Mouse (Mus musculus) macrophage (primary cell): ENCODE data around the gene Loxl3. TPM values are rescaled to one million over a fixed set of nuclear protein-coding genes. Genes with fewer than 3 reads are reported as not detected.
A peak's percentile ranks its signal among the peaks of the same experiment; 100 is the strongest.

Experiments
- H3K27ac ChIP-seq: fragments of 350-480 bp; formaldehyde crosslinking; 2 replicates; pipeline ENCODE4 v1.9.0; 2021
- H3K36me3 ChIP-seq: fragments of 350-480 bp; formaldehyde crosslinking; 2 replicates; pipeline ENCODE4 v1.9.0; 2021; ENCODE audit errors: inconsistent target
- H3K4me3 ChIP-seq: fragments of 350-480 bp; formaldehyde crosslinking; 2 replicates; pipeline ENCODE4 v1.9.0; 2021; ENCODE audit errors: inconsistent target
- H3K79me2 ChIP-seq: fragments of 350-480 bp; formaldehyde crosslinking; 2 replicates; pipeline ENCODE4 v1.9.0; 2021; ENCODE audit errors: inconsistent target
- WGBS: methylation state at CpG from one replicate; pipeline ENCODE4 v1.1.7; 2026; ENCODE audit warnings: inconsistent platforms; ENCODE audit not compliant: missing documents; 5-methylcytosine and 5-hydroxymethylcytosine counted together
- polyA plus RNA-seq: library from polyadenylated mRNA; stranded (reverse); fragments of 250-400 nt; gene quantifications from 3 replicates; pipeline ENCODE4 v1.2.4, GENCODE M21; 2018; ENCODE audit warnings: inconsistent platforms

Loxl3 gene
- polyA plus RNA-seq, 1 experiment from 2014 or later = 7.6 TPM

DNA sequence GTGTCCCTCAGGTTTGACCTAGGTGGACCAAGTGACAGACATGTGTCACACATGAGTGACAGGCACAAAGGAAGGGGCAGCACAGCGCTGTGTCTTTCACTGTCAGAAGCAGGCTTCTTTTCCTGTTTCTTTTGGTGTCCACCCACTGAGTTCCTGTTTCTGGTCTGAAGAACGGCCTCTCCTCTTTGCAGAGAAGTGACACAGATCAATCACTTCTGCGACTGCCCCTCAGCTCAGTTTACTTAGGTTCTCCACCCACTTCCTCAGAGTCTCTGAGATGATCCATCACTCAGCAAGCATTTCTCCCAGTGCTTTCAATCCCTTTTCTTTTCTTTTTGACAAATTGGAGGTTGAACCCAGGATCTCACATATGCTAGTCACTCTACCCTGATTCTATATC, 25.3 kb upstream of the Loxl3 start:
- 2% methylated on average over 3 of the region's 3 CpGs for WGBS
- Histone ChIP-seq H3K36me3 (no peaks in the 10 kb centered on the region), H3K27ac (peak overlapping the region; percentile 76), H3K4me3 (no peak overlapping the region), H3K79me2 (peaks cover 10% of the 10 kb centered on the region)

DNA sequence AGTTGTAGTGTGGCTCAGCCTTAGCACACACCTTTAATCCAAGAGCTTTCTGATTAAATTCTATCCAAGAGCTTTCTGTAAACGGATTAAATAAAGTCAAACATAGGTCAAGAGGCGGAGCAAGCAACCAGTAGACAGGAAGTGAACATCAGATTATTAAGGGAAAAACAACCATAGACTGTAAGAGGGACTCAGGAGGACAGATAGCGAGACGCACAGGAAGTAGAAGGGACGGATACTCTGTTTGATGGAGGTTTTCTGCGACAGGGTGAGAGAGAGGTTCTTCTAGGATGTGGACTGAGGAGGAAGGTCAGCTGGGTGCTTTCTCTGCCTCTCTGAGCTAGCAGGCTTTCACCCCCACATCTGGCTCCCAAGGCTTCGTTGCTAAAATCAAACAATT, 24.0 kb upstream of the Loxl3 start:
- Histone ChIP-seq H3K4me3 (no peak overlapping the region; the same call in 1 of the 2 replicates), H3K36me3 (no peaks in the 10 kb centered on the region), H3K79me2 (no peaks in the 10 kb centered on the region), H3K27ac (peak overlapping the region; percentile 76)
- WGBS = 24% methylated on average over 7 of the region's 7 CpGs

DNA sequence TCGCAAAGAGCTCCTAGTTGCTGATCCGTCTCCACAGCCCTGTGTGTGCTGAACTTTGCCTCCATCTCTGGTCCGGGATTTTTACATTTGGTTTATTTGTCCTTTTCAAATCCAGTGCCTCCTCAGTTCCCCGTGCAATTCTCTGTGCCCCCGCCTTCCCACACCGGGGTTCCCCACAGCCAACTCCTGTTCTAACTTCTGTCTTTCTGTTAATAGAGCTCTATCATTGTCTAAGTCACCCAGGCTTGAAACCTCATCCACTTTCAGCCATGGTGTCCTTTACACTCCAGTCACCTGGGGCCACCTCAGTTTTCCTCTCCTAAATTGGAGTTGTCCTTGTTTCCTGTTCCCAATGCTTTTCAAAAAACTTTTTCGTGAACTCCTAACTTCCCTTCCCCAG, 22.7 kb upstream of the Loxl3 start:
- Histone ChIP-seq H3K27ac (no peak overlapping the region), H3K36me3 (no peaks in the 10 kb centered on the region), H3K4me3 (no peak overlapping the region), H3K79me2 (no peaks in the 10 kb centered on the region)
- 66% methylated on average over 7 of the region's 7 CpGs for WGBS

DNA sequence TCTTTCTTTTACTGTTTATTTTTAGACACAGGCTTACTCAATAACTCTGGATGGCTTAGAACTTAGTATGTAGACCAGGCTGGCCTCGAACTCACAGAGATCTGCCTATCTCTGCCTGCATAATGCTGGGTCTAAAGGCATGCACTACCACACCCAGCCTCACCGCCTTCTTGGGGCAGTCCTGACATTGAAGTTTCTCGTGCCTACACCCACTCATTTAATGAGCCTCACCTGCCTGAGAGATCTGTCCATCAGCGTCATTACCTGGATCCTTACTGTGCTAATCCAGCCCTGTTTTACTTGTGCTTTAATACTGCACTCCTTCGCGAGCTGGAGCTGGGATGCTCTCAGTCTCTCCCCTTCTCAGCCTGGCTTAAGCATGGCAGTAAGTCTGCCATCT, 22.2 kb upstream of the Loxl3 start:
- 92% methylated on average over 6 of the region's 6 CpGs for WGBS
- H3K36me3 ChIP-seq = no peaks in the 10 kb centered on the region
- H3K4me3 ChIP-seq = no peak overlapping the region
- H3K27ac ChIP-seq = no peak overlapping the region
- no peaks in the 10 kb centered on the region for H3K79me2 ChIP-seq

DNA sequence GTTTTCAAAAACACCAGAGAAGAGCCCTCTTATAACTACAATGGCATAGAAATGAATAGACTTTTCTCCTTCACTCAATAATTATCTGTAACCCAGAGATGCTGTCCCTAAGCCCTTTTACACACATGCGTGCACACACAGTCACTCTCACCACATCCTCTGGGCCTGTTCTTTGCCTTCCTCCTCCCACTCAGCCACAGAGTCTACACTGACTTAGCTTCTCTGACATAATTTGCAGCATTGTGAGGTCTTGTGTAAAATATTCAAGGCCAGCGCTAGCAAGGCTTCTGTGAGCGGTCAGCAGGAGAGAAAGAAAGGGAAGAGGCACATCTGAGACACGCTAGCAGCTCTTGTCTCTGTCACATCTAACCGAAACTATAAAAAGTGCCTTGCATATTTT, 20.5 kb upstream of the Loxl3 start:
- WGBS = 8% methylated on average over 5 of the region's 5 CpGs
- peak overlapping the region; percentile 85 for H3K27ac ChIP-seq
- no peaks in the 10 kb centered on the region for H3K36me3 ChIP-seq
- H3K79me2 ChIP-seq = no peaks in the 10 kb centered on the region
- no peak overlapping the region for H3K4me3 ChIP-seq

DNA sequence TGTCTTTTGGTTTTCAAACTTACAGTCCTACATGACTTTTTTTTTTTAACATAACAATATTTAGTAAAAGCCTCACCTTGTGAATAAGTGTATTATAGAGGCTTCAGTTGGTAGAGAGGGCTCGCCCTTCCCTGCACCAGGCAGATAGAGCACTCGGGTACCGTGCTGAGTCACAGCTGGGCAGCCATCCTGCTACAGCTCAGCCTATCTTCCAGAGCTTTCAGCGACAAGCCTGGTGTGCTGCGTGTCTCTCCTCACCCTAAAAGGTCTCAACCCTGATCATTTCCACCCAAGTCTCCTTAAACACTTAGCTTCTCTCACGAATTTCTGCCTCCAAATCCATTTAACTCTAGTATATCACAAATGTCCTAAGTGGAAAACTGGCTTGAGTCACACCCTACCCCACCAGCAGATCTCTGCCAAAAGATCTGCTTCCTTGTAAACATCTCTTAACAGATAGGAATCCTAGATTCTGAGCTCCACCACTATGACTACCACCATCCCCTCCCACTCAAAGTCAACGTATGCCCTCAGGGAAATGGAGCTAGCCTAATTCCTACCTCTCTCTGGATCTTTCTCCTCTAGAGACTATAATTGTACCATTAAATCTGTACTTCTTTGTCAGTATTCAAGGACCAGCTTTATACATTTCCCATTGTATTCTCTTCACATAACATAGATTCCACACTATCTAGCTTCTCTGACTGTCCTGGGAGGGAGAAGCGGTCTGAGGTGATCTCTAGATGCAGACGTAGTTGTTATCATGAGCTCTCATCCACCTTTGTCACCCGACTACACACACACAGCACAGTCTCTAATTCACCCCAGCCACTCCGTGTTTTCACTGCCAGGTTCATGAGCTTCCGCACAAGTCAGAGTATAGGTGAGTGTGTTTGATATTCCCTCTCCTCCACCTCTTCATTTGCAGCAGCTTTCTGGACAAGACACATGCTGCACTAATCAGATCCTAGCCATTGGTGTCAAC, 19.2 kb upstream of the Loxl3 start:
- Histone ChIP-seq H3K4me3 (no peak overlapping the region), H3K27ac (peak overlapping the region; percentile 85)

DNA sequence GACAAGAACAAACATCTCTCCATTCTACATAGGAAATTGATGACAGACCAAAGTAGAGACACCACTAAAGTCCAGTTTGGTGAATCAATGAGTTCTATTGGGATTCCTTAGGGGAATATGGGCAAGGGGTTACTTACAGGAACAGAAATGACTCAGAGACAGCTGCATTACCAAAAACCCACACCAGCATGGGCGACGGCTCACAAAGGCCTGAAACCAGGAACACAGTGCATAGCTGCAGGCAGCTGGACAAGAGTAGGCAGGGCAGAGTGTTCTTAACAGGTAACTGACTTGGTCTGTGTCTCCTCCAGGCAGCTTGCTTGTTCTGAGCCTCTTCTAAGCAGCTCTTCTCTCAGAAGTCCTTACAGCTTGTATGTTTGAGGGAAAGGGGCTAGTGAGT, 18.2 kb upstream of the Loxl3 start:
- Histone ChIP-seq H3K79me2 (no peaks in the 10 kb centered on the region), H3K36me3 (no peaks in the 10 kb centered on the region), H3K4me3 (no peak overlapping the region), H3K27ac (no peak overlapping the region)
- 91% methylated on average over 2 of the region's 2 CpGs for WGBS

More for the DNA sequence above, 19.2 kb upstream of the Loxl3 start:
- Histone ChIP-seq H3K79me2 (no peaks in the 10 kb centered on the region), H3K36me3 (no peaks in the 10 kb centered on the region)
- WGBS = 62% methylated on average over 12 of the region's 12 CpGs

DNA sequence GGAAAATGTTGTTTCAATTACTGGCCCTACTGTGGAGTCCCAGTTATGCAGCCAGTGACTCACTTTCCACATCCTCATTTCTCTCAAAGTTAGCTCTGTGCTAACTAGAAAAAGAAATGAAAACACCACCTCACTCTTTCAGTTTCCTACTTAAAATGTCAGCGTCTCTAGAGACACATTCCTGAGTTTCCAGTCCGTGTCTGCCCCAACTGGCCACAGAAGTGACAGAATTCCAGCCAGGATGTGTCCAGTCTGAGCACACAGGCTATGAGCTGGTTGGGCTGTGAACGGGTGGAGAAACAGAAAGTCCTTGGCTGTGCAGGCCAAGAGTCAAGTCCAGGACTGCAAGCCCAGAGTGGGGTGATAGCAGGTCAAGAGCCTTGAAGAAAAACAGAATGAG, 16.8 kb upstream of the Loxl3 start:
- H3K79me2 ChIP-seq = no peaks in the 10 kb centered on the region
- H3K27ac ChIP-seq = peak overlapping the region; percentile 85
- WGBS = 43% methylated on average over 3 of the region's 3 CpGs
- no peaks in the 10 kb centered on the region for H3K36me3 ChIP-seq
- H3K4me3 ChIP-seq = no peak overlapping the region

DNA sequence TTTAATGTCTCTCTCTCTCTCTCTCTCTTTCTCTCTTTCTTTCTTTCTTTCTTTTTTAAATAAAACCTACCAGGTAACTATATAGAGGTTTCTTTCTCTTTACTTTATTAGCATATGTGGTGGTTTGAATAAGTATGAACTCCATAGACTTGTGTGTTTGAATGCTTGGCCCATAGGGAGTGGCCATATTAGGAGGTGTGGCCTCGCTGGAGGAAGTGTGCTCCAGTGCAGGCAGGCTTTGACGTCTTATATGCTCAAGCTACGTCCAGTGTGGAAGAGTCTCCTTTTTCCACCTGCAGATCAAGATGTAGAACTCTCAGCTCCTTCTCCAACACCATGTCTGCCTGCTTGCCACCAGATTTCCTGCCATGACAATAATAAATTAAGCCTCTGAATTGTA, 14.9 kb upstream of the Loxl3 start:
- H3K4me3 ChIP-seq = no peak overlapping the region
- H3K27ac ChIP-seq = no peak overlapping the region
- no peaks in the 10 kb centered on the region for H3K79me2 ChIP-seq
- H3K36me3 ChIP-seq = no peaks in the 10 kb centered on the region
- 90% methylated on average over 3 of the region's 3 CpGs for WGBS

DNA sequence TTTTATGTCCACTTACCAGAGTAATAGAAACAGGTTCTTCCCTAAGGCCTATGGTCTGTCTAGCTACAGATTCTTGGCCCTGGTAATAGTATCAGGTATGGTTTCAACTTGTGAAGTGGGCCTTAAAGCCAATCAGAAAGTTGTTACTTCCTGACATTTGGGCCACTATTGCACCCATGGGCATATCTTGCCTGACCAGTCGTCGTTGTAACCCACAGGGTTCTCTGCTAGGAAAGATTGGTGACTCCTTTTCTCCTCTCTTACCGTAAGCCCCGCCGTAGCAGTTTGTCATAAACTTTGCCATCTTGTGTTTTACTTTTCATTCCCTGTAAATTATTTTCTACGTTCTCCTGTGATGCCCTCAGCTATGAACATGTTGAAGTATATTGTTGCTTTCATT, 13.9 kb upstream of the Loxl3 start:
- Histone ChIP-seq H3K79me2 (no peaks in the 10 kb centered on the region), H3K4me3 (no peak overlapping the region), H3K27ac (no peak overlapping the region), H3K36me3 (no peaks in the 10 kb centered on the region)
- WGBS = 87% methylated on average over 6 of the region's 6 CpGs

DNA sequence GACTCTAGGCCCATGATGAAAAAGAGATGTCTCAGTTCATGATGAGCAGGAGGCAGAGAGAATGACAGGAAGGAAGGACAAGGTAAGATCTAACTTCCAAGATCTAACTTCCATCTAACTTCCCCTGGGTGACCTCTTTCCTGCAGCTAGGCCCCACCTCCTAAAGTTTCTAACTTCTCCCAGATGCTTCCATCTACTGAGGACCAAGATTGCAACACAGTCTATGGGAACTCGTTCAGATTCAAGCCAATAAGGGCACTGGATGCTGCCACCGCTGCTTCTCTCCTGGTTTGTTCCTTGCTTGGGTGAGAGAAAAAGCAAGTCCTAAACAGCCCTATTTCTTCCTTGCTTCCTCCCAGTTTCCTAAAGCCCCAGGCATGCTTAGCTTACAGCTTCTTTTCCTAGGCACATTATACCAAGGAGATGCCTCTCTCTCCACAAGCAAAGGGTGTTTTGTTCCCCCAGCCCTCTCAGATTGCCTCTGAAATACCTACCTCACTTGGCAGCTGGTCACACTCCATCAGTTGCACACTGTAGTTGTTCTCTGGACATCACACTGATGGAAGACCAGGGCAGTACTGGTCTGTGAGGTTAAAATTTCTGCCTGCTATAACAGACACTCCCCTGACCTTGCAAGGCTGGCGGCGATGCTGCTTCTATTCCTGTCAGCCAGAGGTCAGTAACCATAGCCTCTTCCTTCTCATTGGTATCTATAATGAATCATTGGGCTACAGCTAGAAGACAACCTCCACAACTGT, 13.0 kb upstream of the Loxl3 start:
- WGBS = 66% methylated on average over 4 of the region's 4 CpGs
- Histone ChIP-seq H3K4me3 (no peak overlapping the region), H3K36me3 (no peaks in the 10 kb centered on the region), H3K79me2 (no peaks in the 10 kb centered on the region), H3K27ac (no peak overlapping the region)

DNA sequence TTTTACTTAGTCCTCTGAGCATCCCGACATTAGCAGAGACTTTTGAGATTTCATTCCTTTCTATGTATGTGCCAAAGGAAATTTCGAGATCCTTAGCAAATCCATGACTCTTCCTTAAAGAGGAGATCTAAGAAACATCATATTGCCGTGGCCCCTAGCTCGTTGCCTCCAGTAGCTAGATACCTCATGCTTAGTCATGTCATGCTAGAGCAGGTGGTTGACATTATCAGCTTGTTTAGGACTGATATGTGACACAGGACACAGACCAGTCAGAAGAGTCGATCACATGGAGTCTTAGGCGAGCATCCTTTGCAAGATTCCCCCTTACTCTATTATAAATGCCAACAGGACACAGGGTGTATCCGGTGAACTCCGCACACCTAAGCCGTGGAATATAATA, 11.0 kb upstream of the Loxl3 start:
- Histone ChIP-seq H3K36me3 (no peaks in the 10 kb centered on the region), H3K27ac (no peak overlapping the region), H3K4me3 (no peak overlapping the region), H3K79me2 (no peaks in the 10 kb centered on the region)
- WGBS = 96% methylated on average over 9 of the region's 9 CpGs

DNA sequence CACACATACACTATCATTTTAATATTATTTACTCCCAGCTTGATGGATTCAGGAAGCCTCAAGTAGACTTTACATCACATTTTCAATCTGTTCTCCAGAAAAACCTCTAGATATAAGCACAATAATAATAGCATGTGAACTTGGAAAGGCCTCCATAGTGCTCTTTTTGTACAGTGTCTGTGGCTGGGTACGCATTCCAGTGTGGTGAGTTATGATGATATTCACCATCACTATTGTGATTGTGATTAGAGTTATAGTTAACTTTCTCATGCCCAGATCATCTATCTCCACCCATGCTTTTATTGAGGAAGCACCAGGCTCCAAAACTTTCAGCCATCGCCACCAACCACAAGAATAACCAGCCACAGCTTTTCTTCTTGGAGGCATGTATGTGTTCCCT, 10.2 kb upstream of the Loxl3 start:
- Histone ChIP-seq H3K36me3 (no peaks in the 10 kb centered on the region), H3K4me3 (no peak overlapping the region), H3K79me2 (no peaks in the 10 kb centered on the region), H3K27ac (no peak overlapping the region)
- WGBS = 89% methylated on average over 2 of the region's 2 CpGs

DNA sequence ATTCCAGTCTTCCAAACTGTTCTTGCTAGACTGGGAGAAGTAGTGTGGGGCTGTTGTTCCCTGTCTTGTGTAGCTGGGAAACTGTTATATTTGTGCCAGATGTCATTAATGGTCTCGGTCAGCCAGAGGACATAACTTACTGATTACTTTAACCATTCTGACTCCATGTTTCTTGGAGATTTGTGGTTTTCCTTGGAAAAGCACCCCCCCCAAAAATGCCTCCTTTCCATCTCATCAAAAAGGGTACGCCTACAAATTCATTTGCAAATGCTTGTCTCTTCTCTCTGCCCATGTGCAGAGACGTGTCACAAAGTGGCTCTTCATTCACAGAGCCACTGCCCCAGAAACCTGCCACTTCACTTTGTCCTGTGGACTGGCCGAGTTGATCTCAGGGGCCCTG, 9.6 kb upstream of the Loxl3 start:
- WGBS = 62% methylated on average over 4 of the region's 4 CpGs
- Histone ChIP-seq H3K79me2 (no peaks in the 10 kb centered on the region), H3K36me3 (no peaks in the 10 kb centered on the region), H3K27ac (no peak overlapping the region), H3K4me3 (no peak overlapping the region)

DNA sequence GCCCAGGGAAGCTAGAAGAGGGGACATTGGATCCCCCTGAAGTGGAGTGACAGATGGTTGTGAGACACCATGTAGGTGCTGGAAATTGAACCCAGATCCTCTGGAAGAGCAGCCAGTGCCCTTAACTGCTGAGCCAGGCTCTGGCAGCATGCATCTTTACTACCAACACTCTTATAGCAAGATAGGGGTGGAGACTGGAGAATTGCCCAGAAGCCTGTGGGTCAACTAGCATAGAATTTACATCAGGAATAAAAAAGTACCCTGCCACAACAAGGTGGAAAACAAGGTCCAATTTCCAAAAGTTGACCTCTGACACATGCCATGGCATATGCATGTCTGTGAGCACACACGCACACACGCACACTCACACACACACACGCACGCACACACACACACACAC, 8.8 kb upstream of the Loxl3 start:
- no CpG with 5 or more reads among the region's 4 CpGs for WGBS
- H3K4me3 ChIP-seq = no peak overlapping the region
- no peak overlapping the region for H3K27ac ChIP-seq
- H3K36me3 ChIP-seq = peaks cover 5% of the 10 kb centered on the region; the same call in 1 of the 2 replicates
- H3K79me2 ChIP-seq = no peaks in the 10 kb centered on the region
